Mouse (Mus musculus) G1E-ER4 (cell line): ENCODE results near the gene Otub1. TPM values are rescaled to one million over a fixed set of nuclear protein-coding genes. Genes with fewer than 3 reads are reported as not detected.

Experiments
- GATA1 ChIP-seq: IDR thresholded peaks from one replicate; pipeline ENCODE4 v1.8.0; 2012; ENCODE audit warnings: low read length, inconsistent platforms
- polyA plus RNA-seq: library from polyadenylated mRNA; stranded (reverse); fragments of >175 nt; gene quantifications from 2 replicates; pipeline ENCODE4 v1.2.3, GENCODE M21; 2012

Otub1 gene
- polyA plus RNA-seq, result 149 and 162 TPM in 2 replicates

GRCm38 (mm10) chr19:7205753-7206736 lies at the start of gene Otub1:
Gene Otub1, minus strand, starts transcription at chr19:7206316.
- no peak for TF ChIP-seq GATA1

DNA sequence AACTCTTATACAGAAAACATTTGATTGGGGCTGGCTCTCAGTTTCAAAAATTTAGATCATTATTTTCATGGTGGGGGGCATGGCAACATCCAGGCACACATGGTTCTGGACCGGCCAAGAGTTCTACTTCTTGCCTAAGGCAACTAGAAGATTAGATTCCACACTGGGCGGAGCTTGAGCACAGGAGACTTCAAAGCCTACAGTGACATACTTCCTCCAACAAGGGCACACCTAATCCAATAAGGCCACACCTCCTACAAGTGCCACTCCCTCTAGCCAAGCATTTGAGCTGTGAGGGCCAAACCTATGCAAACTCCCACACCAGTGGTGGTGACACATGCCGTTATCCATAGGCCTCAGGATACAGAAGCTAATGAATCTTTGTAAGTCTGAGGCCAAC lies 39.9 kb upstream of the Otub1 start:
- TF ChIP-seq GATA1, result no peak

DNA sequence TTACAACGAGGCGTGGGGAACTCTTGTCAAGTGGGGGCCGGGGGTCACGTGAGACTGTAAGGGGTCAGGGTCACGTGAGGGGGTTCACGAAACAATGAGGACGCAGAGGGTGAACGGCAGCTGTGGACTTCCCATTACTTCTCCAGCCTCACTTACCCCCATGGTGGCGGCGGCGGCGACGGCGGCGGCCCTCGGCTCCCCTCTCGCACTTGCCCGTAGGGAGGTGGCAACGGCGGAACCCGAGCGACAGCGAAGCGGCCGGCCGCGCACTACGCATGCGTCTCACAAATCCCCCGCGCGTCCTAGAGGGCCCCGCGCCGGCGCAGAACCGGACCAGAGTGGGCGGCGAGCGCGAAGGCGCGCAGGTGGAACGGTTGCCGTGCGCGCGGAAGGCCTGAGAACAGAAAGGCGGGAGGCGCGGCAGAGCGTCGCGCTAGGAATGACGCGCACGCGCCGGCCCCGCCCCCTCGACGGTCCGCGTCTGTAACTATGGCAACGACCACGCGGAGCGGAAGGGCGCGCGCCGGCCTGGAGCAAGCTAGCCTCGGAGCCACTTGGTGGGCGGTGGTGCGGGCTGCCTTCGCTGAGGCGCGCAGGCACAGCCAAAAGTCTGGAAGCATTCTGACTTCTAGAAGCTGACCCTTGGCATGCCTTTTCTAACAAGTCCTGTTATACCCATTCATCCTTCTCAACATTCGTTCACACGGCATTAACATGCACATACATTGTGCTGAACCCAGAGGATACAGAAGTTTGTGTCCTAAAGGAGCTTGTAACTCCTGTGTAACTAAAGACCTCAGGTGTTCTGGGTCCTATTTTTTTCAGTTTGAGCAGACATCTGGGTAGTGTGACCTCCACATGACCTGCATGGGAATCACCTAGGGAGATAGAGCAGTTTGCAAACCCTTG lies 34.9 kb upstream of the Otub1 start, which contains the start of gene Naa40:
Gene Naa40, minus strand, starts transcription at position 402 of the 909 bp plus-strand sequence.
- no peak for TF ChIP-seq GATA1

GRCm38 (mm10) chr19:7240291-7240690 lies 34.2 kb upstream of the Otub1 start:
- no peak for TF ChIP-seq GATA1

- no peak for TF ChIP-seq GATA1
These were observed 33.5 kb upstream of the Otub1 start for GRCm38 (mm10) chr19:7239574-7239973.

GRCm38 (mm10) chr19:7236742-7237141 lies 30.6 kb upstream of the Otub1 start:
- TF ChIP-seq GATA1, result no peak

- no peak for TF ChIP-seq GATA1
These were observed 29.9 kb upstream of the Otub1 start for GRCm38 (mm10) chr19:7236011-7236410.

DNA sequence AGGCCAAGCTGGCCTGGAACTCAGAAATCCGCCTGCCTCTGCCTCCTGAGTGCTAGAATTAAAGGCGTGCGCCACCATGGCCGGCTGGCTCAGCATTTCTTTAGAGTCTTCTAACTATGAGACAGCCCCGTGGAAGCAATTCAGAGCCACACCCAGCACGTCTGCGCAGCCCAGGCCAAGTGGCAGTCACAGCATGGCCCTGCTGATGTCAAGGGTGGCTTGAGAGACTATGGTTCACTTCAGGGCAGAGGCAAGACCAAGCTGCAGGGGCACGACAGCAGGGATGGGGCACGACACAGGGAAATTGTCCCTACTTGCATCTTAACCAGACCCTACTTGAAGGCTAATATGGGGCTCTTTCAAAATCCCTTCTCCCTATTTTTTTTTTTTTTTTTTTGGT lies 29.3 kb upstream of the Otub1 start:
- no peak for TF ChIP-seq GATA1

DNA sequence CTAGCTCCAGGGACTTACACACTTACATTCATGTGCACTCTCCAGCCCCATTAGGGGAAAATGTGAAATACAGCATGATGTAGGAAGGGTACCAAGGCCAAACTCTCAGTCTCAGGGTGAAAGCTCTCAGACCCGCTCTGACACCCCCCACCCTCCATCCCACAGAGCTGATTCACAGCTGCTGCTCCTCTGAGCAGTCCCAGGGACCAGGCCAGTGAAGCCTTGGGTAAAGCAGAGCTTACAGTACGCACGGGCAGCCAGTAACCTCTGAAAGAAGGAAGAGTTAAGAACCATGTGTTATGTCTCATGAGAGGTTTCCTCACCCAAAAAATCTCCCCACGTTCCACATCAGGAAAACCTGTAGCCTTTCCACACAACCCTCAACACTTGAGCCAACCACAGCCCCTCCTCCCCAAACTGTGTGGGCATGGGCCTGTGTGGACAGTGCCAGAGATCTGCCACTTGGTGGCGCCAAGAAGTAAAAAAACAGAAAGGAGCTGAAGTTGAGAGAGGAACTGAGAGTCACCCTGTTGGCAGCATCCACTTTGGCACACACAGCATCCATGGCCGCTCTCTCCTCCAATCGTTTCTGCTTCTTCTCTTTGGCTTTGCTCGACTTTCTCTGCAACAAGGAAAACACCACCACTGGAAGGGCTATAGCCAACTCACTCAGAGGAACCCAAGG lies 28.6 kb upstream of the Otub1 start:
- no peak for TF ChIP-seq GATA1

GRCm38 (mm10) chr19:7226511-7226914 lies 20.4 kb upstream of the Otub1 start:
- TF ChIP-seq GATA1, result no peak

DNA sequence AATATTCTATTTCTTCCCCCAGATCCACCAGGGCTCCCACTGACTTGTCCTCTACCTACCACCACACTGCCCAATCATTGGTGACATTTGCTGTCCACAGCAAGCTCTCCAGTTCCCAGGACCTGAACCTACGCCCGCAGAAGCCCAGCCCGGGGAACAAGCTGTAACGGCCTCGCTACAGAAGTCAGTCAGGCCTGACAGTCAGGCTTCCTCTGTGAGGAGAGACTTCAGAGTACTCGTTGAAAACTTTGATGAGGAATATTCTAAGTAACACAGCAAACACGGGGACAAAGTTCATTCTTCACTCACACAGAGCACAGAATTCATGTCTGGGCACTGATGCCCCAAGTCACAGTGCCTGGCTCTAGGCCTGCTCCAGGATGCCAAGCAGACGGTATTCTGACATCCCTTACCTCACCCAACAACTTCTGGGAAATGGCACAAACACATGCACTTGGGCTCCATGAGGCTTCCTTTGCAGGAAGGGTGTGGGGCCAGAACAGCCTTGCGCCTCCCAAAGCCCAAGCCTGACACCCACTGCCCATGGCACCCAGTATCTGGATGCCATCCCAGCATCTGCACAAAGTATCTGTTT lies 19.1 kb upstream of the Otub1 start:
- no peak for TF ChIP-seq GATA1

DNA sequence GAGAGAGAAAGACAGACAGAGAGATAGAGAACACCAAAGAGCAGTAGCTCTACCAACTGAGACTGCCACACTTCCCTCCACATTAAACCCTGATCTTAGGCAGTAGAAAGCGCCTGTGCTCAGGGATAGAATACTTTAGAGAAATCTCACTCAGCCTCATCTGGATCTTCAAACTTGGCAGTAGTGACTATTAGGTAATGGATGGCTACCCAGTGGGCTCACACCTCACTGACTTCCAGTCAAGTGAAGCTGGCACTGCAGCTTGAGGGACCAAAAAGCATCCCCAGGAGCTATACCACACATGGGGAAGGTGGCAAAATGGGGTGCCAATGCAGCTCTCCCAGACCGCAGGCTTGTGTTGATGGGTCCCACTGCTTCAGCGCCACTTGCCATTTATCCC lies 18.1 kb upstream of the Otub1 start:
- TF ChIP-seq GATA1, result no peak

DNA sequence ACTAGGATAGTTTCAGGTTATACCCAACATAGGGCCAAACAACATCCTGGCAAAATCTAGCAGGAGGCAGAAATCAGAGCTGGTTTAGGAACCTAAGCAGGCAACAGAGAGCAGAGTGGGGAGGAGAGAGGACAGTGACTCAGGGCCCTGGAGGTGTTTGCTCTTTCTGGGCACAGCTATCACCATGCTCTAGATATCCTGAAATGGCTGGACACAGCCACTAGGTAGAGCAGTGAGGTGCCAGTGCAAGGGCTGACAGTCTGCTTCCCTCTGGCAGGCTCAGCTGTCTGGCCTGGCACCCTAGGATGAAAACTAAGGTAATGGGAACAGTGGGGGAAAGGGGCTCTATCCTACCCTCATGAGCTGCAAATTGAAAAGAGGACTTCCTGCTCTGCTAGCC lies 17.4 kb upstream of the Otub1 start:
- no peak for TF ChIP-seq GATA1

DNA sequence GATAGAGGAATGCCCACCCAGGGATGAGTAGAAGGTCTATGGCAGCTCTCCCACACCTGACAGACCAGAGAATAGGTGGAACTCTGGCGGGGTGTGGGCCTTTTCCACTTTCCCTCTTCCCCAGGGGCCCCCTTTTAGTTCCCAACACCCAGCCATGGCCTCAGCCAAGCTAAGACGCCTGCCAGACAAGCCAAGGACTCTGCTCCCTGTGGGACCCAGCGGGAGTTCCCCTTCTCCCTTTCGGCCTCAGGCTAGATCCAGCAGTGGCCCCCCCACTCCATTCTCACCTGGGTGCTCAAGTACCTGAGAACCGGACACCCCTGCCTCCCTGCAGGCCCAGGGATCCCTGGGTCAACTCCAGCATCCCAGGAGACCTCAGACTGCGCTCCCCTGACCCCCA lies 16.1 kb upstream of the Otub1 start:
- TF ChIP-seq GATA1, result no peak

DNA sequence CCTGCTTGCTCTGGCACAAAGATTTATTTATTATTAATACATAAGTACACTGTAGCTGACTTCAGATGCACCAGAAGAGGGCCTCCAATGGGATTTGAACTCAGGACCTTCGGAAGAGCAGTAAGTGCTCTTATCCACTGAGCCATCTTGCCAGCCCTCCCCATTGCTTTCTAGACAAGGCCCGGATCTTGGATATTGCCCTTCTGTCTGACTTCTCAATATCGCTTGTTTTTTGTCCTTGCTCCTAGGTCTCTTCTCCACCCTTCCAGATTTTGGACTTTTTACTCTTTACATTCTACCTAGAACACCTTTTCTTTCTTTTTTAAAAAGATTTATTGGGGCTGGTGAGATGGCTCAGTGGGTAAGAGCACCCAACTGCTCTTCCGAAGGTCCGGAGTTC lies 12.6 kb upstream of the Otub1 start:
- no peak for TF ChIP-seq GATA1

DNA sequence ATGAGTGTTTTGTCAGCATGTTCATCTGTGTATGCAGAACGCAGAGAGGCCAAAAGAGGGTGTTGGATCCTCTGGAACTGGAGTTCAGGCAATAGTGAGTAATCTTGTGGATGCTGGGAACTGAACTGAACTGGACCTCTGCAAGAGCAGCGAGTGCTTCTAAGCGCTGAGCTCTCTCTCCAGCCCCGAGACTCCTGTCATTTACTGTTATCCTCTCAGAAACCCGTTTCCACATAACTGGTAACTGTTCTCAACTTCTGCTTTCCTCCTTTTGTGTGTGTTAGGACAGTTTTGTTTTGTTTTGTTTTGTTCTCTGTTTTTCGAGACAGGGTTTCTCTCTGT lies 11.8 kb upstream of the Otub1 start:
- TF ChIP-seq GATA1, result no peak
